Mouse (Mus musculus) thymus, postnatal 36 days (tissue): ENCODE measurements at regions not wholly inside any gene's neighbourhood (a gene's known extent, or its start where the extent isn't known, plus 50 kb on each side); places are given as distances from the start of the nearest gene placed in this dataset.

Source experiments
- DNase-seq, 2 experiments: peaks; one replicate each; pipeline ENCODE4 v3.0.0; 2022; ENCODE audit warnings: mixed read lengths in 2 of 2

DNA sequence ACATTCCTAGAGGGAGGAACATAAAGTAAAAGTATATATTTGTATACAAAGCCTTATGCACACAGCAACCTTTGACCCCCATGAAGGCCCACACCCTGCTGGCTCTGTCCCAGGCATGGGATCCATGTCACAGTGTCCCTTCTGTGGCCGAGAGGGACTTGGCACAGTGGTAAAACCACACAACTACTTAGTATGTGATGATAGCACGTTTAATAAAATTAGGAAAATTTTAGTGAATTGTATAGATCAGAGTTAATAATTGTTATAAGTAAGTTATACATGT is 140.7 kb downstream of the Rnd3 start:
- no peak for DNase-seq

DNA sequence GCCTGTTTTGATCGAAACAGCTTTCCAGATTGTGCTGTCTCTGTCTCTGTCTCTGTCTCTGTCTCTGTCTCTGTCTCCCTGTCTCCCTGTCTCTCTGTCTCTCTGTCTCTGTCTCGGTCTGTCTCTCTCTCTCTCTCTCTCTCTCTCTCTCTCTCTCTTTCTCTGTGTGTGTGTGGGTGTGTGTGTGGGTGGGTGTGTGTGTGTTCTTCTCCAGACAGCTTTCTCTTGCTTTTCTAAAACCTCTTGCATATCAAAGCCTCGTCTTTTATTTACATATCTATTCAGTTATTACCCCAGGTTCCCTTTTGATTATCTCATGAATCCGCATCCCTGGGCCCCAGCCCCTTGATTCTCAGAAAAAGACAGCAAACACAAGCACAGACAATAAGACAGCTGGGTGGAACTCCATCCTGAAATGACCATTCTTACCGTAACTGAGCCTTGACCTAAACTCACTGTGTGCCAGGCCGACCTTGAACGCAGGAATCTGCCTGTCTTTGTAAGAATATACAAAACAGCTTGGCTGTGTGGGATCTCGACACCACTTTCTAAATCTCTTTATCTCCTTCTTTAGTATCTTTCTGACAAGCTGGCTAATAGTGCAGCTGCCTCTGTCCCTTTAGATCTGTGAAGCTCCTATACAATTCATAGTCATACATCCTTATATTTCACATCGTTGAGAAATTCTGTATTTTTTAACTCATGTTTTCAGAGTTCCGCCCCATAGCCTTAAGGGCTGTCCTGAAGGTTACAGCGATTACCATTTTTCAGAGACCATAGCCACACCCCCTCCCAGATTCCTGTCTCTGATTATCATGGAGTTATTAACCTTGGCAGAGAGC is 141.3 kb downstream of the Rnd3 start:
- DNase-seq, result no peak

DNA sequence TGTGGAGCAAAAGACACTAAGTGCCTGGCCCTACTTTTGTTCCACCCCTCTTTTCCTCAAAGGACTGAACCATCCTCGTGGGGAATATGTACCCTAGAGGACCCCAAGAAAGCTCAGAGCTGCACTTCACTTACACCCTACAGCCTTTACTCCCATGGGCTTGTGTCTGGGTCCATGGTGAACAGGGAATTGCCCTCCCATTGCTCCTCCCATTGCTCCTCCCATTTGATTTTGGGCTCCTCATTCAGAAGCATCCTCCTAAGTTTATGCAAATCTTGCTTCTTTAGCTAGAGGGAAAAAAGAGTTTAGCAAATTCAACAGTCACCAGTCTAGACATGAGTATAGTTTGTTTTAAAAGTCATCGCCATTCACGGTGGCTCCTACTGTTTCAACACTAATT is 142.1 kb downstream of the Rnd3 start:
- DNase-seq, result no peak

DNA sequence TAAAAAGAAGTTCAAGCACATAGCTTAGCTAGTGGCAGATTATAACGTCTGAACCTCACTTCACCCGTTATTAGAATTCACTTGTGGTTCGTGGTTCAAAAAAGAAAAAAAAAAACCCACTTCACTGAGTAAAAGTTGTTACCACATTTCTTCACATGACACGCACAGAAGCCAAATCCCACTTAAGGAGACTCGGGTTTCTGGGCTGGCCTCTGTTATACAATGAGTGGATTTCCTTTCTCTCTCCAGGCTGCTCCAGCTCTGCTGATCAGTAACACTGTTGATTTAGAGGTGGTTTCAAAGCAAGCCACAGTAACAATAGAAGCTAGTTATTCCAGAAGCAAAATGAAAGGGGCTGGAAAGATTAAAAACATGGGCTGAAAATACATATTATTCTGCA is 147.4 kb downstream of the Rnd3 start:
- DNase-seq, result no peak

DNA sequence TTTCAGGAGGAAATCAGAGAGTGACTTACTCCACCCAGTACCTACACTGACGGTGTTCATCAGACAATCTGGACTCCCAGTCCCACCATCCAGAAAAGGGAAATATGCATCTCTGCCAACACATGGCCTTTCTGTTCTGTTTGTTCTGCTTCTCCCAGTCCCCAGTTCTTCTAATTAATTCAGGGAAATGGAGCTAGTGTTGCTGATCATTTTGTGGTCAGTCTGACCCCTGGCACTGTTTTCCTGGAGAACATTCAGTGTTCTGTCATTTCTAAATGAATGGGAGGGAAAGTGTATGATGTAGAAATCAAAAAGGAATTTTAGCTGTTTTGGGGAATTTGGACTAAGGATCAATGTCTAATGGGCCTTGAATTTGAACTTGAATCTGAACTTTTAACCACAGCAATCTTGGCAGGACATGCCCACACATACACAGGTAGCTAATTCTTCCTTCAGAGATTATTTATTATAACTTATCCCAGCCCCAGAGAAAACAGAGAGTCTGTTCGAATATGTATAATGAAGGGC is 165.0 kb downstream of the Rnd3 start:
- DNase-seq, result no peak

DNA sequence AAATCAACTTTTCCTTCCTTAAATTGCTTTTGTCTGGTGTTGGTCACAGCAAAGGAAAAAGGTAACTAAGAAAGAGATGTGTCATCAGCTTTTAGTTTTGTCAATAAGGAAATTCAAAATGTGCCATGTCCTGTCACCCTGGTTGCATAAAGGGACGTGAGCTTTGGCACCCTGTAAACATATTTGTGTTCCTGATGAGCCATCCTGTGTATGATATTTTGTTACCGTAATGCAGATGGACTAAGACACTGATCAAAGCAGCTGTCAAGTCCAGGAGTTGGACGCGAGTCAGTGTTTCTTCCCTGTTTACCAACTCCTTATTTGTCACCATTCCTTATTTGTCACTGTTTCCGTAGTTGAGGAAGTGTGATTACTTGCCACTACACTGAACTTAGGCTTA is 166.3 kb downstream of the Rnd3 start:
- no peak for DNase-seq

DNA sequence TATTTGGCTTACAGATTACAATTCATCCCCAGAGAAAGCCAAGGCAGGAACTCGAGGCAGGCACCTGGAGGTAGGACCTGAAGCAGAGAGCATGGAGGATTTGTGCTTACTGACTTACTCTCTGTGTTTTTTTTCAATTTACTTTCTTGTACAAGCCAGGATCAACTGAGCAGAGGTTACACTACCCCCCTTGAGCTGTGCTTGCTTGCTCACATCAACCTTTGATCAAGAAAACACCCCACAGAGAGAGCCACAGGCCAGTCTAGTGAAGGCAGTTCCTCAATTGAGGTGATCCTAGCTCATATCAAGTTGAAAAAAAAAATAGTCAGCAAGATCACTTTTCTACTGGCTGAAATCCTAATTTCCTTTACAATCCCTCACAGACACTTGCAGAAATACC is 170.6 kb downstream of the Rnd3 start:
- DNase-seq, result no peak

DNA sequence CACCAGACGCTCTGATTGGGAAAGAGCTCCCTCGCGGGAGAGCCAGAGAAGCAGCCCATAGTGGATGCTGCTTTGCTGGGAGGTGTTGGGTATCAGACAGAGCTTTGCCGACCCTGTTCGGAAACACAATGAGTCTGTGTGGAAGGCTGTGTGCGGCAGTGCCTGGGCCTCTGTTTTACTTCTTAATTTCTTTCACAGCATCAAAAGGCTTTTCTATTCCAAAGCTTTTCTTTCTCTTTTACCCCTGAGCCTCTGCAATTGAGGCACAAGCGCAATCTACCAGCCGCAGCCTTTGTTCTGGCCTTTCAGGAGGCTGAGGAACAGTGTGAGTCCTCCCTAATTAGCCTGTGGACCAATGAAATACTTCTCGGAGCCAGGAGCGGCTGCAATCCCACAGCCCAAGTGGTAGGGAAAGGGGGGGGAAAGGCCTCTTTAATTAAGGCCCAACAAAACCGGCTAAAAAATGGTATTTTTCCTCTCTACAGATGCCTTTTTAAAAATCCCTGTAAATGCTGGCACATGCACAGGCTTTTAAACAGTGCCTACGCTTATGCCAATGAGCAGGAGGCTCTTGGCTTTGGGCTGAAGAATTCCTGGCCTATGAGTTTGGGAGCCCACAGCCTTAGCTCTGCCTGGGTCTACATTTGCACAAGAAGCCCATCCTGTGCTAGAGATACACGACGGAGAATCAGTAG is 177.6 kb downstream of the Rnd3 start:
- DNase-seq, result no peak

DNA sequence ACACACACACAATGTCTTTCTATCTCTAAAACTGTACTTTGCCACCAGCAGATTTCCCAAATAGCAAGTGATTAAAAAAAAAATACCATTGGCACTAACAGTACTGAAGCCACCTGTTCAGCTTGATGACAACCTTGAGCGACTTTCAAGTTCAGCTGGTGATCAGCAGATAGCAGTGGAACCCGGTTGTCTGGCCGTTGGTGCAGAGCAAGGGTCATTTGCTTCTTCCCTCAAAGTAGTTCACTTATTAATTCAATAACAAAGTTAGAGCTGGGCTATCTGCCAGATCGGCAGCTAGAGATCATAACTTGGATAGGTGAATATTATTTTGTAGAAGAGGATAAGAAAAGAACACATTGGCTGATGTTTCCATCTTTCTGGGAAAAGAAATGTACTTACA is 180.5 kb downstream of the Rnd3 start:
- DNase-seq, result no peak

DNA sequence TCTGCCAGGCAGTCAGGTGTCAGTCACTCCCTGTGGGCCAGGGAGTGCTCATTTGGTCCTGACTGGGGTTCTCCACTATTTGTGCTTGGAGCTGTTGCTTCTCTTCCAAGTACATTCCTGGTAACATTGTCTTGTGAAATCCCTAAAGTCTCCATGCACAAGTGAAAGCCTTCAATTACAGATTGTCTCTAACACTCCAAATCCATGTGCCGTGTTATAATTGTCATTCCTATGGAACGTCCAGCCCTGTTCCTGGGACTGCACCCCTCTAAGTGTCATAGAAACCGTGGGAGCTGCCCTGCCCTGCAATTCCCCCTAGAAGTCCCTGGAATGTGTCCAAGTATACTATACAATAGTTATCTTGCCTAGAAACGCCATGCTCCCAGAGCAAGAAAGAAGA is 181.1 kb downstream of the Rnd3 start:
- DNase-seq, result no peak

DNA sequence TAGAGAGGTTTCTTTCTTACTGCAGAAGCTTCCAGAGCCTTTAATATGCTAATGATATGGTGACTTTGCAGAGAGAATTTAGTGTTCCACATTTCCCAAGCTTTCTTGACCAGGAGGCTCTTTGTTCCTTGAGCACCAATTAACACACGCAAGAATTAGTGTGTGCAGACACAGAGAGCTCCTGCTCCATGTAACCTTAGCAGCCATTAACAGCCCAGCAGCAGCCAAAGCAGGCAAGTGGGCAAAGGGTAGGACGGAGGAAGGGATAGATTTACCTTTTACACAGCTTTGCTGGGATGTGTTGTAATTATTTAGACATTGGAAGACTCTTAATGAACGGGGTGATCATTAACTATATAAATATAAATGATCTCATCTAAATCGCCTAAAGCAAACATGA is 181.8 kb downstream of the Rnd3 start:
- no peak for DNase-seq

DNA sequence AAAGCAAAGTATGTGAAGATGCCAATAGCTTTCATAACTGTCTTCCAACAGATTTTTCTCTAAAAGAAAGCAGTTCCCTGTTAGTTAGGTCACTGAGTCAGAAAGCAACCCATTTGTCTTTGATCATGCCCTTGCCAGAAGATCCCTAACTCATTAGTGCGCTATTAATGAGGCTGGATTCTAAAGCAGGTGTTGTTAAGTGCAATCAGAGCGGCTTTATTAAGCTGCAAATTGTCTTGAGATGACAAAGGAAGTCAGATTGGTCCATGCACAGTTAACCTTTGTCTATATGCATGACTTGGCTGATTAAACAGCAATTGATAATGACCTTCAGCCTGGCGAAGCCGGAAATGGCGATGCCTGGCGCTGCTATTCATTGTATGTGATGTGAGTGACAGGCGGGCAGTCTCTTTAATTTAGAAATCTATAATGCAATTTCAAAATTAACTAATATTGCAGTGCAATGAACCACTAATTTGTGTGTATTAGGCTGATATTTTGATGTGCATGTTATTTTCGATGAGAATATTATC is 183.4 kb downstream of the Rnd3 start:
- DNase-seq, result no peak

DNA sequence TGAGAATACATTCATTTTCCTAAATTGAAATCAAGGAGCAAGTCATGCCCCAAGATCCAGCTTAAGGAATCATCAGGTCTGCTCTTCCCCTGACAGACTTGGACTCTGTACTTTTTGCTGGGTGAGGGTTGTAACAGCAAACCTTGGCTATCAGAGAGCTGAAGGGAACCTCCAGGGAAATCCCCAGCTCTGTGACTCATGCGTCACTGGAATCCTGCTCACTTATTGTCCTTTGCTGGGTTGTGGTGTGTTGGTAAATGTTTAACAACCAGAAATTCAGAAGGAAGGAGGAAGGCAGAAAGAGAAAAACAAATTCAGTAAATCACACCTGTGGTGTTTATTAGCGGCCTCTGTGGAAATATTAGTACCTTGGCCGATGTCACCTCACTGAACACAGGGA is 184.8 kb downstream of the Rnd3 start:
- DNase-seq, result no peak

DNA sequence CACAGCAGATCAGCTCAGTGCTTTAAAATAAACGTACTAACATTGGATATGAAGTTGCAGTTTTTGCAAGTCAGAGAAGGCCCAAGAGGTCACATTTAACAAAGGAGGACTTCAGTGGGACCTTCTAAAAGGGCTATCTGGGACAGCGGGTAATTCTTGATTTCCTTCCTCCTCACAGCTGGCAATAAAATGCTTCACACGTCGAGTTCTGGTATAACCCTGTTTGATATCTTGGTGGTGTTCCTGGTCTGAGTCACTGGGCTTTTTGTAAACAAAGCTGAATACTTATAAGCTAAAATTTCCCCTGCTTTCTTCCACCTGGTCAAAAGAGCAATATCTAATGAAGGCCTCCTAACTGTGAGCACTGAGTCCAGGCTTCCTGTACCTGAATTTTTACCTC is 187.9 kb downstream of the Rnd3 start:
- no peak for DNase-seq

DNA sequence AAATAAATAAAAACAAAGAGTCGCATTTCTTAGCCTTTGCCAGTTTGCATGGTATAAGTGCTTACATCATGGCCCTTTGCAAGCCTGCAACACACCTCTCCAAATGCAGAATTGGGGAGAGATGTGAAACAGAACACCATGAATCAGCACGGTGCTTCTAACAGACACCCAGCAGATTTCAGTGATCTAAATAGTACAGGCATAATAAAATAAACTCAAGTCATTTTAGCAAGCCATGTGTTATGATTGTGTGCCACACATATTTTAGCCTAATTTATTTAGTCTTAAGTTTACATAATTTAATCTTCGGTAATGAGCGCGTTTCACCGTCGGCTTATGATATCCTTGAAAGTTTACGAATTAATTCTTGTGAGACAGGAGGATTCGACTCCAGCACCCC is 189.6 kb downstream of the Rnd3 start:
- DNase-seq, result no peak

DNA sequence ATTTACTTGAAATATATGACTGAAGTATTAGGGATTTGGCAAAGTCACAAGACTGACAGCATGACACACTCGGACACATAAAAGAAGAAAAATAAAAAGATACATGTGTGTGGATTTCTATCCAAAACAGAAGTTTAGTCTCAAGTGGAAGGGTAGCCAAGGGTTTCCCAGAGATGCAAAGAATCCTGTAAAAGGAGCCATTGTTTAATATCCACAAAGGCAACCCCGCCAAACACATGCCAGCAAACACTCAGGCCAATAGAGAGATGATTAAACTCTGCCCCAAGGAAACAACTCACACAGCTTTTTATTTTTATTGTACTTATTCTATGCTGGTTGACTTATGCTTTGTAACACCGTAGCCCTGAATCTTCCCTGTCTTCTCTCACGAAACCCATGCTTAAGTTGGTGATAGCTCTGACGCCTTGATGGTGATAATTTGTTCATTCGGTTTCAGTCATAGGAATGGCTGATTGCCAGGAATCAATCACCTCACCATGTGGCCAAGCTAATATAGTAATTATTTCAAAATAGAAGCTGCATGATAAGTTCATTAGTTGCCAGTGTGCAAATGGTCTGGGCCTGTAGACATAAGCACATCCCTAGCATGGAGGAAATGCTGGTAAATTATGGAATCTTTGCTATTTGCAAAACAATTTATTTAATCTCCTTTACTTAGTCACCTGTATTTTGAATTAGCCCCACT is 194.4 kb downstream of the Rnd3 start:
- no peak for DNase-seq

DNA sequence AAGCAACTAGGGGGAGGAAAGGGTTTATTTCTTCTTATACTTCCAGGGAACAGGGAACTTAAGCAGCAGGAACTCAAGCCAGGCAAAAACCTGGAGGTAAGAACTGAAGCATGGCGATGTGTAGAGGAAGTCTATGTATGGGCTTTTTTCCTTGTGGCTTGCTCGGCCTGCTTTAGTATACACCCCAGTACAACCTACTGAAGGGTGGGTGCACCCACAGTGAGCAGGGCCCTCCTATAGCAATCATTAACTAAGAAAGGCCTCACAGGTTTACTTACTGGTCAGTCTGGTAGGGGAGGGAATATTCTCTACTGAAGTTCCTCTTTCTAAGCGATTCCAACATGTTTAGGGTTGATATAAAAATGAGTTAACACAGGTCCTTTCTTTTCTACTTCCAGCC is 197.9 kb downstream of the Rnd3 start:
- no peak for DNase-seq

DNA sequence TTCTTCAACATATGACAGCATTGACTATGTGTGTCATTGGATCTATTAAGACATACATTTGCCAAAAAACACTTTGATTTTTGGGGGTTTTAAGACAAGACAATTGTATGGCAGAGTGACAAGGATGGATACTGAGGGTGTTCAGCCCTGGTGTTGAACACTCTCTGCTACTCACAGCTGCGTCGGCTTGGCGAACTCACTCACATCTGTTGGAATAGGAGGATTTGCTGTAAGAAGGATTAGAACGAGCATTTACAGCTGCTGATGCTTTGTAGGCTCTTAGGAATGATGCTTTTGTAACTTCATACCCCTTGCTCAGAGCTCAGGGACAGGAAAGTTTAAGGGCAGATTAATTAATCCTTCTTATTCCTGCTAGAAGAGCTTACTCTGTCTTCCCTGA is 199.2 kb downstream of the Rnd3 start:
- DNase-seq, result no peak

DNA sequence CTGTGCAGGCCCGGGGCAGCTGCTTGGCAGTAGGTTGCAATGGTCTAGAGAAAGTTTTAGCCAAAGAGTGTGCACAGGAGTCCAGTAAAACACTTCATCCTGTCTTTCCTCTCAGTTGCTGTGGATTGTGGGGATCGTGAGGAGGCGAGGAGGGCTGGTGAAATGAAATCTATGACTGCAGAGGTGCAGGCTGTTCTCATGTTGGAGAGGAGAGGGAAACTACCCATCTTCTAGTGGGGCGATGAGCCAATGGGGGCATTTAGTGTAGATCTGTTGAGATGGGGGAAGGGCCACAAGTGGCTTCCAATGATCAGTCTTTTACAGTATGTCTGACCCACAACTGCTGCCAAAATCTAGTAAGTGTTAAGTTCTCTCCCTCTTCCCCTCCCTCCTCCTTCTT is 203.4 kb downstream of the Rnd3 start:
- DNase-seq, result no peak

DNA sequence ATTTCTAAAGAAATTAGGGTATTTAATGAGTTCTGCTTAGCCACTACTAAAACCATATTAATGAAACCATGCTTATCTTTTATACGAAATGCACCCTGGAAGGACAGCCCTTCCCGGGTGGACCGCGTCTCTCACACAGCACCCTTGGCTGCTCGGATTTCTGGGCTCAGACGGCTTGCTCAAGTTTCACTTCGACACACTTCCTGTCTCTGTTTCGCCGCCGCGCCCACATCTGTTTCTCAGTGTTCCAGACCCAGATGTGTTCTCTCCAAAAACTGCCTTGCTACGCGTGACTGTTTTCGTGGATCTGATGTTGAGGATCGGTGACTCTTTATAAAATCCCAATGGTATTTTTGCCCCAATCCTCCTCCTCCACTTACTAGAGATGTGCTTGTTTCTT is 205.7 kb downstream of the Rnd3 start:
- DNase-seq, result no peak

DNA sequence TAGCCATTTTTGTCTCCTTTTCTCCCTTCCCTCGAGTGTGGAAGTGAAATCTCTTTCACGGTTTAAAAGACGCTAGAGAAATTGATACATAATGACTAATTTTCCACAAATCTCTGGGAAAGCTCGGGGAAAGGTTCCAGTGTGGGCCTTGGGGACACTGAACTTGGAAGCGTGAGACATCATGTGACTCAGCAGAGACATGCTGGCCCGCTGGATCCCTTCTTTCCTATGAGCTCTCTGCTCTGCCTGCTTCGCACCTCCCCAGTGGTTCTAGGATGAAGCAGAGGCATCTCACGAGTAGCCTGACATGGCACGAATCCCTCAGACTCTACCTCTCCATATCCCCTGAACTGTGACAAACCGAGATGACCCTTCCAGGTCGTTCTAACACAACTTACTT is 206.2 kb downstream of the Rnd3 start:
- DNase-seq, result no peak

DNA sequence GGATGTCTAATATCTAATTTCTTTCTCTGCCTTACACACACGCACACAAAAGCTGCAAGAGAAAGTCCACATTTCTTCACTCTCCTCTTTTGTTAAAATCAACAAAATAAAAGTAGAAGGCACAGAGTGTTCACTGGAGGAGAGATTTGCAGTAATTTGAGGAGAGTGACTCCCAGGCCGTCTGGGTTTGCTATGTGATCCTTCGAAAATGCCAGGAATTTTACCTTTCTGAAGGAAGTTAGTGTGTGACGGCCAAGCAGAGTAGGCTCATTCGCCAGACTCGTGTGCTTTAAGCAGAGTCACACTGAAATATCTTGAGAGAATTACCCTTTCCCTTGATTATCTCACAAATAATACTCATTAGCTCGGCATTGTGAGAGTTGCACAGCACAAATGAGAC is 216.0 kb downstream of the Rnd3 start:
- DNase-seq, result no peak

DNA sequence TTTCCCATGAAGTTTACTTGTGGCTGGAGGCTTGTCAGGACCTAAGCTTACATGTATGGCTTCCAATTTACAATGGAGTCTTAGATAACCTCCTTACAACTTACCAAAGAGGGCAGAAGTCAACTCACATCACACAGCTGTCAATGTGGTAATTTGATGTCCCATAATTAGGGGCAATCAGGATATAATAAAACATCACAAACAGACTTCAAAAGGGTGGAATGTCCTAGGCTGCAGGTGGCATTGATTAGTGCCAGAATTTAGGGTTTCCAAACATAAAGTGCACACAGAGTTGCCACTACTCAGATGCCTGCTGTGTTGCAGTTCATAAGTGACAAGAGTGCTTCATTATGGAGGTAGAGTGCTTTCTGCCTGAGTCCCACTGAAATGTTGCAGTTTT is 227.9 kb downstream of the Rnd3 start:
- no peak for DNase-seq
